Mouse (Mus musculus) right cerebral cortex, postnatal 25 days (tissue): ENCODE results near the gene Txnrd2.

Source experiments
- DNase-seq: peaks from one replicate; pipeline ENCODE4 v3.0.0; 2022

Gene Txnrd2

GRCm38 (mm10) chr16:18394056-18394455, 32.1 kb upstream of the Txnrd2 start:
- no peak for DNase-seq

GRCm38 (mm10) chr16:18394777-18395619, 31.2 kb upstream of the Txnrd2 start:
- no peak for DNase-seq

- no peak for DNase-seq
Observed at GRCm38 (mm10) chr16:18395620-18396036, 30.6 kb upstream of the Txnrd2 start.

GRCm38 (mm10) chr16:18396201-18396600, 30.0 kb upstream of the Txnrd2 start:
- no peak for DNase-seq

GRCm38 (mm10) chr16:18396791-18397621, 29.2 kb upstream of the Txnrd2 start:
- DNase-seq, result no peak

- DNase-seq, result no peak
Observed at GRCm38 (mm10) chr16:18400028-18400427, 26.2 kb upstream of the Txnrd2 start.

GRCm38 (mm10) chr16:18400472-18401216, 25.5 kb upstream of the Txnrd2 start:
- DNase-seq, result no peak

GRCm38 (mm10) chr16:18403285-18403684, 22.9 kb upstream of the Txnrd2 start:
- no peak for DNase-seq

GRCm38 (mm10) chr16:18405091-18405854, 20.9 kb upstream of the Txnrd2 start:
- no peak for DNase-seq

GRCm38 (mm10) chr16:18405876-18406275, 20.3 kb upstream of the Txnrd2 start:
- DNase-seq, result no peak

GRCm38 (mm10) chr16:18406293-18406692, 19.9 kb upstream of the Txnrd2 start:
- no peak for DNase-seq

GRCm38 (mm10) chr16:18407912-18408311, 18.3 kb upstream of the Txnrd2 start:
- no peak for DNase-seq

- no peak for DNase-seq
Observed at GRCm38 (mm10) chr16:18409776-18410175, 16.4 kb upstream of the Txnrd2 start.

- DNase-seq, result no peak
Observed at GRCm38 (mm10) chr16:18410418-18410817, 15.8 kb upstream of the Txnrd2 start.

GRCm38 (mm10) chr16:18411026-18411649, 15.0 kb upstream of the Txnrd2 start:
- no peak for DNase-seq

GRCm38 (mm10) chr16:18411802-18412476, 14.2 kb upstream of the Txnrd2 start:
- DNase-seq, result no peak

GRCm38 (mm10) chr16:18413032-18413816, 13.0 kb upstream of the Txnrd2 start:
- no peak for DNase-seq

- no peak for DNase-seq
Observed at GRCm38 (mm10) chr16:18416094-18416761, 10.0 kb upstream of the Txnrd2 start.

- DNase-seq, result no peak
Observed at GRCm38 (mm10) chr16:18416837-18417236, 9.3 kb upstream of the Txnrd2 start.

GRCm38 (mm10) chr16:18417491-18417890, 8.7 kb upstream of the Txnrd2 start:
- no peak for DNase-seq
